Mouse (Mus musculus) embryonic facial prominence, embryonic 15.5 days (tissue): ENCODE measurements around the gene Olfr916. TPM values are rescaled to one million over a fixed set of nuclear protein-coding genes. Genes with fewer than 3 reads are reported as not detected.

Source experiments
- ATAC-seq: fragments of 200-750 bp; cut with Nextera tagmentation; 2 replicates; pipeline ENCODE4 v1.8.0; 2017; ENCODE audit warnings: low read depth, moderate TSS enrichment; ENCODE audit not compliant: insufficient number of reproducible peaks, low FRiP score, low TSS enrichment
- H3K27ac ChIP-seq: fragments of 300-500 bp; sonication (generic); replicated peaks from 2 replicates; pipeline ENCODE4 v1.5.1; 2015; ENCODE audit warnings: mild to moderate bottlenecking, inconsistent platforms
- H3K27me3 ChIP-seq: fragments of 300-500 bp; sonication (generic); 2 replicates; pipeline ENCODE4 v1.6.1; 2015; ENCODE audit warnings: inconsistent platforms
- H3K36me3 ChIP-seq: fragments of 300-500 bp; sonication (generic); 2 replicates; pipeline ENCODE4 v1.6.1; 2015; ENCODE audit warnings: mild to moderate bottlenecking, inconsistent platforms
- H3K4me1 ChIP-seq: fragments of 300-500 bp; sonication (generic); 2 replicates; pipeline ENCODE4 v1.6.1; 2015; ENCODE audit warnings: inconsistent platforms
- H3K4me2 ChIP-seq: fragments of 300-500 bp; sonication (generic); replicated peaks from 2 replicates; pipeline ENCODE4 v1.6.1; 2015; ENCODE audit warnings: mild to moderate bottlenecking, inconsistent platforms
- H3K4me3 ChIP-seq: fragments of 300-500 bp; sonication (generic); replicated peaks from 2 replicates; pipeline ENCODE4 v1.5.1; 2015; ENCODE audit warnings: mild to moderate bottlenecking, inconsistent platforms
- H3K9ac ChIP-seq: fragments of 300-500 bp; sonication (generic); 2 replicates; pipeline ENCODE4 v1.6.1; 2015; ENCODE audit warnings: inconsistent platforms
- H3K9me3 ChIP-seq: fragments of 300-500 bp; sonication (generic); replicated peaks from 2 replicates; pipeline ENCODE4 v1.6.1; 2016; ENCODE audit warnings: inconsistent platforms
- WGBS: fragments of 180-500 bp; shearing (Covaris S2); methylation state at CpG from one replicate; pipeline ENCODE4 v1.1.7; 2015; 5-methylcytosine and 5-hydroxymethylcytosine counted together
- polyA plus RNA-seq: library from polyadenylated mRNA; unstranded; fragments of >200 nt; fragmentation: Nextera tagmentation; extraction: Ambion mirVana; gene quantifications from 2 replicates; pipeline ENCODE4 v1.2.1, GENCODE M21; 2015

Olfr916 gene
- not detected in 2 replicates for polyA plus RNA-seq

DNA sequence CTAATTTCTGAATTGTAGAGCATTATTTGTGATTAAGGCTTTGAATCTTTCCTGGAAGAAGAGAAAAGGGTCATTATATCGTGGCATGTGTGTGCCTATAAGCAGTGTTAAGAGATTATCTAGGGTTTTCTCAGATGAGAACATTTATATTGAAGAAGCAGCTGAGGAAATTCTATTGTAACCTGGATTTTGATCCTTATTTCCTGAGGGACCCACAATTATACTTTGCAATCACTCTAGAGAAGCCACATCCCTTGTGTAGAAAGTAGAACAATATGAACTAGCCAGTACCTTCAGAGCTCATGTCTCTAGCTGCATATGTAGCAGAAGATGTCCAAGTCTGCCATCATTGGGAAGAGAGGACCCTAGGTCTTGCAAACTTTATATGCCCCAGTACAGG, at the start of gene Olfr916:
Olfr916 (minus strand) TSS at position 101 of the 400 bp plus-strand sequence.
- no peak within 1 kb of the TSS for H3K27ac ChIP-seq
- no peaks in the 10 kb centered on the region for H3K9me3 ChIP-seq

DNA sequence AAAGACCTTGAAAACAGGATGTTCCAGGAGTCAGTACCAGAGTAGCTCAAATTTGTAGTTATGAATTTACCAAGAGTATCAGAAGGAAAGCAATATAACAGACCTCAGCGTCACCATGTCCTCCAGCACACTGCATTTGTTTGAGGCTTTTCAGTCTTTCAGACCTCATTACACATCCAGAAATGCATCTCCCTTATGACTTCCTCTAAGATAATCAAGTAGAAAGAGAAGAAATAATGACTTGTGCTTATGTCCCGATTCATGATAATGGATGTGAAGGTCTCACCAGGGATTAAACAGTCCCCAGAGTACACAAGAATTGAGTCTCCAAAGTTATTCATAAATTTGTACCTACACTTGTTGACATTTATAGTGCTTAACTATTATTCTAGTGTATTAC, 14.8 kb upstream of the Olfr916 start, which contains the start of gene Olfr918:
Olfr918 (minus strand) TSS at position 101 of the 400 bp plus-strand sequence.
- H3K9ac ChIP-seq, result no peak within 1 kb of the TSS
- 81% methylated on average over 2 of the region's 2 CpGs for WGBS
- H3K9me3 ChIP-seq, result no peaks in the 10 kb centered on the region
- ATAC-seq, result no peak
- H3K4me1 ChIP-seq, result no peaks in the 10 kb centered on the region
- no peak within 1 kb of the TSS for H3K27ac ChIP-seq
- no peaks in the 10 kb centered on the region for H3K36me3 ChIP-seq
- no peak within 1 kb of the TSS for H3K4me2 ChIP-seq
- no peaks in the 10 kb centered on the region for H3K27me3 ChIP-seq
- no peak within 1 kb of the TSS for H3K4me3 ChIP-seq

More for the DNA sequence above, at the start of gene Olfr916:
- WGBS, result 55% methylated on average over 1 of the region's 1 CpGs
- no peak within 1 kb of the TSS for H3K4me3 ChIP-seq
- H3K27me3 ChIP-seq, result no peaks in the 10 kb centered on the region
- no peak for ATAC-seq
- H3K4me1 ChIP-seq, result no peaks in the 10 kb centered on the region
- no peaks in the 10 kb centered on the region for H3K36me3 ChIP-seq
- H3K4me2 ChIP-seq, result no peak within 1 kb of the TSS
- H3K9ac ChIP-seq, result no peak within 1 kb of the TSS

DNA sequence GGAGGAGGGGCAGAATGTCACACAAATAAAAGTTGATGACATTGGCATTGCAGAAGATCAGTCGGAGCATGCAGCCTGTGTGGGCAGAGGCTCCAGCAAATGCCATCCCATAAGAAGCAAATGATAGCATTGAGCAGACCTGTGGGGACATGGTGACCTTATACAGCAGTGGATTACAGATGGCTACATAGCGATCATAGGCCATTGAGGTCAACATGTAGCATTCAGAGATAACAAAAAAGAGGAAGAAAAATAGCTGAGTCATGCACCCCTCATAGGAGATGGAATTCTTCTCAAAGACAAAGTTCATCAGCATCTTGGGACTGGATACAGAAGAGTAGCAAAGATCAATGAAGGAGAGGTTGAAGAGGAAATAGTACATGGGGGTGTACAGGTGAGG, 13.2 kb upstream of the Olfr916 start:
- Histone ChIP-seq H3K9me3 (no peaks in the 10 kb centered on the region), H3K9ac (no peak overlapping the region), H3K27ac (no peak overlapping the region), H3K4me3 (no peak overlapping the region), H3K4me1 (no peaks in the 10 kb centered on the region), H3K36me3 (no peaks in the 10 kb centered on the region), H3K27me3 (no peaks in the 10 kb centered on the region), H3K4me2 (no peak overlapping the region)
- ATAC-seq, result no peak
- 79% methylated on average over 2 of the region's 2 CpGs for WGBS

DNA sequence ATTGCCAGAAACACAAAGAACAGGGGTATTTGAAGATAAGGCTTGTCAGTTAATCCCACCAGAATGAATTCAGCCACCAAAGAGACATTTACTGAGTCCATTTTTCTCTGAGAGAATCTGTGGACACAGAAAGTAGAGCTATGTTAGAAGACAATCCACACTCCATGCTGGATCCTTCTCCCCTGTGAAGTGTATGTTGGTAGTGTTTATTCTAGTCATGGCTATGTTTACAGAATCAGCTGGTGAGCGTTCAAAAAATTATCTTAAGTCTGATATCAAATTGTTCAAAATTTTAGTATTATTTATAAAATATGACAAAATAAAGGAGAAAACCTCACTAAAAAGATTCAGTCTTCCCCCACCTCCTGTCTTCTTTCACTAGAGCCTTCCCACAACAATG, 6.1 kb upstream of the Olfr916 start, which contains the start of gene Olfr917:
Olfr917 (minus strand) TSS at position 101 of the 400 bp plus-strand sequence.
- H3K4me1 ChIP-seq, result no peaks in the 10 kb centered on the region
- no peak within 1 kb of the TSS for H3K9ac ChIP-seq
- H3K4me3 ChIP-seq, result no peak within 1 kb of the TSS
- 88% methylated on average over 1 of the region's 1 CpGs for WGBS
- no peaks in the 10 kb centered on the region for H3K36me3 ChIP-seq
- H3K4me2 ChIP-seq, result no peak within 1 kb of the TSS
- no peaks in the 10 kb centered on the region for H3K9me3 ChIP-seq
- H3K27me3 ChIP-seq, result no peaks in the 10 kb centered on the region
- H3K27ac ChIP-seq, result no peak within 1 kb of the TSS
- ATAC-seq, result no peak

DNA sequence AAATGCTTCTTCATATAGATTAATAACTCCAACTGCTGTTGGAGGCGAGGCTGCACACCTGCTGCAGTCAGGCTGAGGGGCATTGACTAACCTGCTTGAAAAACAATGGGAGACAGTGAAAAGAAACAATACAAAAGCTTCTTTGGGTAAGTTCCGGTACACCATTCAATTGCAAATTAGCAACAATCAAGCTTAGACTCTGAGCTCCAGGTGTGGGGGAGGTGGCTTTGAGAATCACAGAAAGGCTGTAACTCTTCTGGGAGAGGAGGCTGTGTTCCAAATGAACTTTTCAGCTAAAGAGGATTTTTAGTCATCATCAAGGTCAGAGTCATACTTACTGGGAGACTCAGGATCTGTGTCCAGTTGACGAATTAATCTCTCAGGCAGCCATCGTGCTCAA, 27.3 kb downstream of the Olfr916 start:
- no peaks in the 10 kb centered on the region for H3K36me3 ChIP-seq
- no peak for ATAC-seq
- H3K4me3 ChIP-seq, result no peak overlapping the region
- no peak overlapping the region for H3K27ac ChIP-seq
- no peaks in the 10 kb centered on the region for H3K4me1 ChIP-seq
- no peak overlapping the region for H3K4me2 ChIP-seq
- no peaks in the 10 kb centered on the region for H3K9me3 ChIP-seq
- no peaks in the 10 kb centered on the region for H3K27me3 ChIP-seq
- no peak overlapping the region for H3K9ac ChIP-seq
- 79% methylated on average over 4 of the region's 4 CpGs for WGBS

Other genes with a start within 250 kb of the Olfr916 start
- gene Olfr901, start 230.4 kb downstream of the Olfr916 start, polyA plus RNA-seq, result not detected in 2 replicates
- gene Olfr902, start 212.2 kb downstream of the Olfr916 start, polyA plus RNA-seq, result not detected in 2 replicates
- not detected in 2 replicates for gene Olfr904, start 196.7 kb downstream of the Olfr916 start, polyA plus RNA-seq
- gene Olfr905, start 188.8 kb downstream of the Olfr916 start, polyA plus RNA-seq, result 0.05 TPM in 1 of 2 replicates, not detected in the other
- gene Olfr906, start 172.8 kb downstream of the Olfr916 start, polyA plus RNA-seq, result not detected in 2 replicates
- not detected in 2 replicates for gene Olfr907, start 164.1 kb downstream of the Olfr916 start, polyA plus RNA-seq
- gene Olfr911-ps1, start 138.3 kb downstream of the Olfr916 start, polyA plus RNA-seq, result not detected in 2 replicates
- gene Olfr910, start 122.0 kb downstream of the Olfr916 start, polyA plus RNA-seq, result 0.11 TPM in 1 of 2 replicates, not detected in the other
- gene Olfr912, start 79.7 kb downstream of the Olfr916 start, polyA plus RNA-seq, result not detected in 2 replicates
- not detected in 2 replicates for gene Olfr913, start 67.1 kb downstream of the Olfr916 start, polyA plus RNA-seq
- not detected in 2 replicates for gene Olfr914, start 54.8 kb downstream of the Olfr916 start, polyA plus RNA-seq
- not detected in 2 replicates for gene Olfr917, start 6.0 kb upstream of the Olfr916 start, polyA plus RNA-seq
- gene Olfr918, start 14.7 kb upstream of the Olfr916 start, polyA plus RNA-seq, result 0.05 TPM in 1 of 2 replicates, not detected in the other
- gene Olfr919, start 43.8 kb upstream of the Olfr916 start, polyA plus RNA-seq, result not detected in 2 replicates
- 28.9 and 30.4 TPM in 2 replicates for gene Vwa5a, start 58.4 kb upstream of the Olfr916 start, polyA plus RNA-seq
- gene Olfr920, start 92.4 kb upstream of the Olfr916 start, polyA plus RNA-seq, result 0.04 TPM in 1 of 2 replicates, not detected in the other
- not detected in 2 replicates for gene Olfr921, start 113.2 kb upstream of the Olfr916 start, polyA plus RNA-seq
- not detected in 2 replicates for gene Olfr922, start 154.7 kb upstream of the Olfr916 start, polyA plus RNA-seq
- 0.70 and 0.88 TPM in 2 replicates for gene Olfr923, start 166.7 kb upstream of the Olfr916 start, polyA plus RNA-seq
- gene Olfr924, start 184.6 kb upstream of the Olfr916 start, polyA plus RNA-seq, result 0.08 TPM in 1 of 2 replicates, not detected in the other
- not detected in 2 replicates for gene Olfr26, start 195.2 kb upstream of the Olfr916 start, polyA plus RNA-seq
- gene Olfr926, start 217.3 kb upstream of the Olfr916 start, polyA plus RNA-seq, result not detected in 2 replicates